Mouse (Mus musculus) left cerebral cortex, adult 8-10 months (tissue): ENCODE measurements around the gene Cfap73. TPM values are rescaled to one million over a fixed set of nuclear protein-coding genes. Genes with fewer than 3 reads are reported as not detected.

Experiments used
- DNase-seq, 2 experiments: peaks; one replicate each; pipeline ENCODE4 v3.0.0; 2022; ENCODE audit warnings: low spot score in 2 of 2
- total RNA-seq, 4 experiments: library from RNA; stranded (reverse); gene quantifications; 2 replicates each; pipeline ENCODE4 v1.2.4; 2022

The Cfap73 gene
- total RNA-seq, 4 experiments from 2014 or later = 0.55 to 0.58 TPM; not detected in 2

GRCm38 (mm10) chr5:120647814-120648491 is 13.9 kb upstream of the Cfap73 start:
- peak in 1 of 2 experiments; percentile 55 for DNase-seq

DNA sequence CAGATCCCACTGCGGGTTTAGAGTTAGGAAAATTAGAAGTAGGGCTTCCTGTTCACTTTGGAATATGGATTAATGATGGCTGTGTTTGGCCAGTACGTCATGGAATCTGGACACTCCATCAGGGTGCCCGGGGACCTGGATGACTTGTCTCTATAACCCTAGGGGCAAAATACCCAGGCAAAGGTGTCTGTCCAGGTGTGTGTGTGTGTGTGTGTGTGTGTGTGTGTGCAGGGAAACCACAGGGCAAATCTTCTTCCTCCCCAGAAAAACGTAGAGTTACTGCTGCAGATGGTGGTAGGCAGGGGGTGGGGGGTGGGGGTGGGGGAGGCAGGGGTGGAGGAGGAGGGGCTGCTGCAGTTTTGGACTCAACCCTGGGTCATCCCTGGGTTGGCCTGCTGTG is 13.3 kb upstream of the Cfap73 start:
- DNase-seq = no peak

GRCm38 (mm10) chr5:120645851-120646250 is 11.8 kb upstream of the Cfap73 start:
- DNase-seq = no peak

DNA sequence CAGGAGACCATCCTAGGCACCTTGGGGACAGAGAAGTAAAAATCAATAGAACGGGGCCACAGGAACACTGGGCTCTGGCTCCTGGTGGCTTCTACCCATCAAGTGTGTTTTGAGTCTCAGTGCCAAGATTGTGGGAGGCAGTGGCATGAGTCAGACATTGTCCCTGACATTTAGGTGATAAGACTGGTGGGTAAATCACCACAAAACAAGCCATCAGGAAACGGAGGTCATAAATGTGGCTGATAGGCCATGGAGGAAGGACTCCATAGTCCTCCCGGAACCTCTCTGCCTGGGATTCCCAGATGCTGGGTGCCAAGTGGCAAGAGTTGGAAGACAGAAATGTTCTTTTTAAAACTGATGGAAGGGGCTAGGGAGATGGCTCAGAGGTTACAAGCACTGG is 10.2 kb upstream of the Cfap73 start:
- no peak for DNase-seq

DNA sequence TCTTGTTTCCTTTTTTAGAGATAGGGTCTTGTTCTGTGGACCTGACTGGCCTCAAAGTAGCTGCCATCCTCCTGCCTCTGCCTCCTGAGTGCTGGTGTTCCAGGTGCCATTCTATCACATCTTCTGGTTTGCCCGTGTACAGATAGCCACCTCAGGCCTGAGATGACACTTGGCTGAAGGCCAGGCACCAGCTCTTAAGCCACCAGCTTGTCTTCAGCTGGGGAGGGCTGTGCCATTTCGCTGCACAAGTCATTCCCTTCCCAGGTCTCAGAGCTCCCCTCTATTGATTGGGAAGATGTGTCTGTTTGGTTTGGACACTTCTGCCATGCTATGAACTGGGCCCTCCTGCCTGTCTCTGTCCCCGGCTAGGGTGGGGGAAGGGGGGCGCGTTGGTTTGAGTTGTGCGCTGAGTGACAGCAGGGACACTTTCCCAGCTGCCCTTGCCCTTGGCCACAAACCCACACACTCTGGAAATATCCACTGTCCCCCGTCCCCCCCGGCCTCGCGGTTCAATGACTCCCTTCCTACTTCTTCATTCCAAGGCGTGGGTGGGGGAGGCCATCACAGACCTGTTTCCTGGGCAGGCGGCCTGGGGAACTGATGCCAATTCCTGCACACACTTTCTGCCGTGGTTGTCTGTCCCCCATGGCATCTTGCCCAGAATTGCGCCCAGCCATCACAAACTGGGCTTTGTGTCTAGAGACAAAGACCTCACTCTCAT is 9.5 kb upstream of the Cfap73 start:
- DNase-seq = no peak

- no peak for DNase-seq
Observed at GRCm38 (mm10) chr5:120640094-120640493, 6.1 kb upstream of the Cfap73 start.

- no peak for DNase-seq
Observed at GRCm38 (mm10) chr5:120635633-120636032, 1.6 kb upstream of the Cfap73 start.

- DNase-seq = no peak
Observed at GRCm38 (mm10) chr5:120634860-120635259, 825 bp upstream of the Cfap73 start.

DNA sequence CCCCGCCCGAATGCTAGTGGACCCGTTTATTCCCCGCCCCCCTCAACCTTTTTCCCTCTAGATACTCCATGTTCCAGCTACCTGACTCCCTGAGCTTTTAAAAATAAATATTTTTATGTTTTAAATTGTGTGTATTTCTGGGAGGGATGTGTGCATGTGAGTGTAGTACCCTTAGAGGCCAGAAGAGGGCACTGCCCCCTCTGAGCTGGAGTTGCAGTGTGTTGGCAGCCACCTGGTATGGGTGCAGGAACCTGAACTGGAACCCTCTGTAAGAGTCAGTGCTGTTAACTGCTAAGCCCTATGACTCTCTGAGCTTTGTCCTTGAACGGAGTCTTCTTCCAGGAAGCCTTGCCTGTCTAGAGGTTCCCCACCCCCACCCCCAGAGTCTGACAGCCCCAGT is 2.1 kb downstream of the Cfap73 start:
- DNase-seq = no peak

GRCm38 (mm10) chr5:120631128-120631527 is 2.9 kb downstream of the Cfap73 start:
- no peak for DNase-seq

GRCm38 (mm10) chr5:120628624-120629023 is 5.4 kb downstream of the Cfap73 start:
- DNase-seq = no peak

- no peak for DNase-seq
Observed at GRCm38 (mm10) chr5:120627515-120628300, 6.3 kb downstream of the Cfap73 start.

- DNase-seq = no peak
Observed at GRCm38 (mm10) chr5:120626399-120626798, 7.6 kb downstream of the Cfap73 start.

GRCm38 (mm10) chr5:120624427-120624826 is 9.6 kb downstream of the Cfap73 start:
- DNase-seq = no peak

DNA sequence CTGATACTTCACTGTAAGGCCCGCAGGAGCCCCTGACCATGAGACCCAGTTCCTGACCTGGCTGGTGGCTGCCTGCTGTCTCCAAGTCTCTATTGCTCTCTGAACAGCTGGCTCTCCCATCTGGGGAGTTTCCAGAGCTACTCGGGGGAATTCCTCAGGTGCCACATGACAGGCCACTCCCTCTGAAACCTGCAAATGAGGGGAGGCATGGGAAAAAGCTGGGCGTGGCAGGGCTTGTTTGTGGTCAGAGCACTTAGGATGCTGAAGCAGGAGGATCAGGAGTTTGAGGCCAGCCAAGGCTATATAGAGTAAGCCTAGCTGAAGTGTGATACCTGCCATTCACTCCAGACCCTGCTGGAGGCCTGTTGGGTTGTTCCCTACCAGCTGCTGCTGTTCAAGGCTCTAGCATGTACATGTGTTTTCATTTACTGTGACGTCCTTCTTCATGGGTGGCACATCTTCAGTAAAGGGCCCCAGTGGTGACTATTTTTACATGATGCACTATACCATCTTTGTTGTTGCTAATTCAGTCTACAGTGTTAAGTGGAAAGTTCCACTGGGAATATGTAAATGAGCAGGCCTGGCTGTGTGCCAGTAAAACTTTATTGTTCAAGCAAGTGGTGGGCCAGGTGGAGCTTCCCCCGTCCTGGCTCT is 11.7 kb downstream of the Cfap73 start:
- DNase-seq = no peak

GRCm38 (mm10) chr5:120621846-120622197 is 12.2 kb downstream of the Cfap73 start:
- no peak for DNase-seq

- no peak for DNase-seq
Observed at GRCm38 (mm10) chr5:120621078-120621765, 12.8 kb downstream of the Cfap73 start.

DNA sequence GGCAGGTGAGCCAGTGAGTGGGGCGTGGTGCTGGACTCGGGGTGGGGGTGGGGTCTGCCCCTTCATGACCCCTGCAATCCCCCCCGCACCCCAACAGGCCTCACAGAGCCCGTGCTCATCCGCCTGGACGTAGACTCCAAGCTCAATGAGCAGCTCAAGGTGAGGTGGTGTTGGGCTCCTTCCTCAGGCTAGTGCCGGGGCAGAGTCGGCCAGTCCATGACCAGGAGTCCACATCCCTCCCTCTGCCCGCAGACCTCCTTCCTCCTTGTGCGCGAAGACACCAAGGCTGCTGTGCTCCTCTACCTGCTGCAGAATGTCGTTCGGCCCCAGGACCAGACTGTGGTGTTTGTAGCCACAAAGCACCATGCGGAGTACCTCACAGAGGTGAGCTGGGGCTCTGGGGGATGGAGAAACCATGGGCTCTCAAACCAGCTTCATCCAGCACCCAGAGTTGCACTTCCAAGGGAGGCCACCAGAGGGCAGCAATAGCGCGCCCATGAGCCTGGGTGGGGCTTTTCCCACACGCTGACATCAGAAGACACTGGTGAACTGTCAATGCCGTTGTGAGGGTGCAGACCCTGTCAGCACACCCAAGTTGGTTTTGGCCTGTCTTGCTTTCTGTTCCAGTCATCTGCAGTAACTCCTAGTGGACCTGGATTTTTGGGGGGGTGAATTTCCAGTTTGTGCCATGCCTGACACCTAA is 13.5 kb downstream of the Cfap73 start:
- peak in 1 of 2 experiments; percentile 90 for DNase-seq

DNA sequence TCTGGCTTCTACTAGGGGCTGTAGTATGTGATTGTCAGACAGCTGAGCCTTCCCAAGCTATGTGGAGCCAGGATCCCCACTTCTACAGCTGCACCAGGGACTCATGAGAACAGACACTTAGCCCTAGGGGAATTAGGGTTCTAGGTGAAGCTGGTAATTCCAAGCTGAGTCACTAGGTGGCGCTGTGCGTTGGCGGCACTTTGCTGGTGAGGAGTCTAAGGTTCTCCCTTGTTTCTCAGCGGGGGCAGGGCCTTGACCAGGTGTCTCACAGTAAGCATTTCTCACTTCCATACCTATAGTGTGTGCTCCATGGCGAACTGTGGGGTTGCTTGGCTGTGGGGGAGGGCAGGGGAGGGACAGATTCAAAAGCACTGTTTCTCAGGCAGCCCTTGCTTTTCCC is 14.8 kb downstream of the Cfap73 start:
- DNase-seq = peak in 1 of 2 experiments; percentile 54

DNA sequence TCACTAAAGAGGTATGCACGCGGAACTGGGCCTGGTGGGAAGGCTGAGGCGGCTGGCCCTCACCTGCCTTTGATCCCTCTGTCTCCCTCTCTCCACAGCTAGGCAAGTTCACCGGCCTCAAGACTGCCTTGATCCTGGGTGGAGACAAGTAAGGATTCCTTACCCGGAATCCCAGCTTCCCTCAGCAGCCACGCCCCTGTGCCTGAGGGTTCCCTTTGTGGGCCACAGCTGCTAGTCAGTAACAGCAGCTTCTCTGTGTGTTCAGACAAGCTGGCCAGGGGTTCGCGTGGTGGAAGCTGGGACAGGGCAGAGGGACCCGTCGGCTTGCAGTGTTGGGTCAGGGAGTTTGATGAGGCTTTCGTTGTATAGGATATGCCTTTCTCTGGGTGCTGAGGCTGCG is 15.3 kb downstream of the Cfap73 start:
- no peak for DNase-seq

GRCm38 (mm10) chr5:120615903-120616302 is 18.1 kb downstream of the Cfap73 start:
- no peak for DNase-seq
